Mouse (Mus musculus): ENCODE measurements at regions not wholly inside any gene's neighbourhood (a gene's known extent, or its start where the extent isn't known, plus 50 kb on each side); places are given as distances from the start of the nearest gene placed in this dataset.
A peak's percentile ranks its signal among the peaks of the same experiment; 100 is the strongest.

GRCm38 (mm10) chr8:113250264-113250663 lies 385.1 kb upstream of the Mon1b start:
- no peak for DNase-seq

- no peak for DNase-seq
These were observed 381.3 kb upstream of the Mon1b start for GRCm38 (mm10) chr8:113254076-113254475.

DNA sequence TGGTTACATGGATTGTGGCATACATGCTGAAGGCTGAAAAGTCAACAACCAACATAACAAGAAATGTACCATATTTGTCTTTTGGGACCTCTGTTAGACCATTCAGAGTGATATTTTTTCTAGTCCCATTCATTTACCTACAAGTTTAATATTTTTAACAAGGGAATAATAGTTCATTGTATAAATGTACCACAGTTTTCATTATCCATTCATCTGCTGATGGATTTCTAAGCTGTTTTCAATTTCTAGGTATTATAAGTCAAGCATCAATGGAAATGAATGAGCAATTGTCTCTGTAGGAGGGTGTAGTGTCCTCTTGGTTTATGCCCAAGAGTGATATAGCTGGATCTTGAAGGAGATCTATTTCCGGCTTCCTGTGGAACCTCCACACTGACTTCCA lies 375.9 kb upstream of the Mon1b start:
- no peak for DNase-seq

DNA sequence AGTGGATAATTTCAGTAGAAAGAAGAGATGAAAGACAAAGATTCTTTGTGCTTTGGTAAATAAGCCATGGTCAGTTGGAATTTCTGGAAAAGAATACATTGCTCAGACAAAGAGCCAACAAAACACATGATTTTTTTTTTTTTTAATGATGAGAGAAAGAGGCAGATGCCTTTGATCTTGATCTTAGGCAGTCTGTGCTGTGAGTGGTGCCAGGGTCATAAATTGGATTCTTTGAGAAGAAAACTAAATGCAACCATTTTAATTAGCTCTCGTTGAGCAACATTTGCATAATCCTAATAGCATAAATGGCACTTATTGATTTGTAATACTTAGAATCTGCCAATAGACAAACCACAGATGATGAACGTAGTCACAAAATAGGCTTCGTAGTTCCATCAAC lies 372.1 kb upstream of the Mon1b start:
- no peak for DNase-seq

DNA sequence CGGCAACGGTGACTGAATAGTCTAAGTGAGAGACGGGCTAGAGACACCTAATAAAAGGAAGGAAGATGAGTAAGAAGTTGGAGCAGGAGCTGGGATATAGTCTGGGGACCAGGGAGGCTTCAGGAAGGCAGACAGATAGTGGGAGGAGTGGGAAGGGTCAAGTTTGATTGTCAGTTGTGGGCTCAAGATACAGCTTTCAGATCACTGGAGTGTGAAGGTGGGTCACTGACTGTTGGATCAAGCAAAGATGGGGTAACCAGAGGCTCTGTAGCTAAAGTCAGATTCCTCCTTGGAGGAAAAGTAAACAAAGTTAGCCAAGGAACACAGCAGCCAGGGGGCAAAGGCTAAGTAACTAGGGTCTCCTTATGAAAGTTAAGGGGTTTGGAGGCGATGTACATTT lies 364.1 kb upstream of the Mon1b start:
- DNase-seq, result no peak

DNA sequence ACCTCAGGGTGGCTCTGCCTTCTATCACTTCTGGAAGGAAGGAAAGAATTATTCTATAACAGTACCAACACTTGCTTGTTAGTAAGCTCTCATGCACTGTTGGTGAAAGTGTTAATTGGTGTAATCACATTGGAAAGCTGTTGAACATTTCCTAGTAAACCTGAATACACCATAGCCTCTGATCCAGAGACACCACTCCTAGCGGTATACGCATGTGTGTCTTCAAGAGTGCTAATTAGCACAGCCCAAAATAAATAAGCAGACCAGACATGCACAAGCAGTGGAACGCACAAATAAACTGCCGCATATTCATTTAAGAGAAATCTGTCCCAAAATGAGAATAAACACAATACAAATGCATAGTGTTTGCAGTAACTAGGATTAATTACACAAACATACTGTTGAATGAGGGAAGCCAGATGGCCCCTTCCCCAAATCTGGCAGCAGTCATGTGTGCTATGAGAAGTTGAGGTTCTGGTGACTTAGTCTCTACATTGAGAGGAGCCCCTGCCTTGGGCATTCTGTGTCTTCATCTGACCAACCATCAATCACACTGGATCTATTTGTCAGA lies 335.0 kb upstream of the Mon1b start:
- no peak for DNase-seq

- DNase-seq, result no peak
These were observed 332.0 kb upstream of the Mon1b start for GRCm38 (mm10) chr8:113303426-113303825.

GRCm38 (mm10) chr8:113317169-113317568 lies 318.2 kb upstream of the Mon1b start:
- DNase-seq, result peak; percentile 53

GRCm38 (mm10) chr8:113331576-113331975 lies 303.8 kb upstream of the Mon1b start:
- no peak for DNase-seq

GRCm38 (mm10) chr8:113341306-113341705 lies 294.1 kb upstream of the Mon1b start:
- no peak for DNase-seq

DNA sequence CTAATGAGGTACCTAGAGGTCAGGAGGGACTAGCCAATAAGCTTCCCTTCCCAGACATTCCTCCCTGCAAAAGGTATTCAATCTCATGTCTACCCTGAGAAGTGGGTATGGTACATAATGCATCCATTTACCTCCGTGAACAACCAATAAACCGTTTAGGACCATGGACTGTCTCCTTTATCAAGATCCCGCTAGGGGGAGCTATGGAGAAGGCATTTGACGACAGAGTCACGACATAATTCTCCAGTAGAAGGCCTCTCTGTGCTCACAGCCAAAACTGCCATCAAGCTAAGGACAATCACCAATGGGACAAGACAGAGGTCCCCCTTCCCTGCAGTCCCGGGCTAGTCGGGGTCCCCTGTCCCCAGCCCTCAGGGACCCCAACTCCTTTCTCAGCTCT lies 273.5 kb upstream of the Mon1b start:
- DNase-seq, result no peak

- no peak for DNase-seq
These were observed 271.2 kb upstream of the Mon1b start for GRCm38 (mm10) chr8:113364181-113364580.

GRCm38 (mm10) chr8:113383517-113383916 lies 251.9 kb upstream of the Mon1b start:
- DNase-seq, result no peak

- DNase-seq, result no peak
These were observed 251.4 kb upstream of the Mon1b start for GRCm38 (mm10) chr8:113383974-113384373.

- DNase-seq, result no peak
These were observed 245.9 kb upstream of the Mon1b start for GRCm38 (mm10) chr8:113389504-113389903.

DNA sequence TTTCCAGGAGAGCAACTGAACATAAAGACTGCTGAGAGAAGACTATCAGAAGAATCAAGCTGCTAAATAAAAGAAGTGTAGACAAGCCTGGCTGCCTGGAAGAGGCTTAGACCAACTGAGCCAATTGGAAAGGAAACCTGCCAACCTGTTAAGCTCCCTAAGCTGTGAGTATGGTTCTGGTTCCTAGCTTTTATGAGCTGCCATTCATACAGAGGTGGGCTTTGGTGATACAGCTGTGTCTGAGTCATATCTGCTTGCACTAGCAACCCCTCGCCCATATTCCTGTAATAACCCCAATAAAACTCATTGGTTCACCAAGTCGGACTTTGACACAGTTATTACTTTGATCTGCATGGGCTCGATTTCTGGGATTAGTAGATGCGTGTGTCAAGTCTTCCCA lies 245.3 kb upstream of the Mon1b start:
- no peak for DNase-seq

- DNase-seq, result no peak
These were observed 241.1 kb upstream of the Mon1b start for GRCm38 (mm10) chr8:113394319-113394718.

DNA sequence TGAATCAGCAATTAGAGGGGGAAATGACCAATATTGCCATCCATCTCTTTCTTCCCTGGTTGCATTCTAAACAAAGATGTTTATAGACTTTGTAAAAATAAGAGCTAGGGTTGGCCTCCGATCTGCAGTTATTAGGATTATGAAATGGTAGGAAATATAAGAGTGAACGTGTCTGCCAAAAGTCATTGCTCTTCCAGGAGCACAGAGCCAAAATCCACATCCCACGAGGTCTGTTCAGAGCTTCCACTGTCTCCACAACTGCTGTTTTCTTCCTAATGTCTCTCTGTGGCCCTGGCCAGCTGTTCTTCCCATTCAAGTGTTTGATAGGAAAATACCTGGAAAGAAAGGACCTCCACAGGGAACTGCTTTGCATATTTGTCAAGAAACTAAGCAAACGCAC lies 230.2 kb upstream of the Mon1b start:
- DNase-seq, result peak; percentile 29

DNA sequence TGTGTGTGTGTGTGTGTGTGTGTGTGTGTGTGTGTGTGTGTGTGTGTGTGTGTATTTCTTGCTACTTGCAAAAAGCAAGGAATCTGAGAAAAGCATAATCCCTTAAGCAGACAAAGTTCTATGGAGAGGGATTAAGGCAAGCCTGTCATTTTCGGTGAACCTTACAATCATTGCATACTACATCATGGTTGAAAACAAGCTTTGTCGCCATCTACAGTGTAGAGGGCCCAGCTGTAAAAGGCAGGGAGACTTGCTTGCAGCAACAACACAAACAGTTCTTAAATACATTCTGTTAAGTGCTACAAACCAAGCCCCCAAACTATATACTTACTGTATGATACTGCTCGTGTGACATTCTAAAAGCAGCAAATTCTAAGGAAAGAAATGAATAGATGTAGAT lies 216.0 kb upstream of the Mon1b start:
- no peak for DNase-seq

GRCm38 (mm10) chr8:113422651-113423050 lies 212.7 kb upstream of the Mon1b start:
- no peak for DNase-seq

DNA sequence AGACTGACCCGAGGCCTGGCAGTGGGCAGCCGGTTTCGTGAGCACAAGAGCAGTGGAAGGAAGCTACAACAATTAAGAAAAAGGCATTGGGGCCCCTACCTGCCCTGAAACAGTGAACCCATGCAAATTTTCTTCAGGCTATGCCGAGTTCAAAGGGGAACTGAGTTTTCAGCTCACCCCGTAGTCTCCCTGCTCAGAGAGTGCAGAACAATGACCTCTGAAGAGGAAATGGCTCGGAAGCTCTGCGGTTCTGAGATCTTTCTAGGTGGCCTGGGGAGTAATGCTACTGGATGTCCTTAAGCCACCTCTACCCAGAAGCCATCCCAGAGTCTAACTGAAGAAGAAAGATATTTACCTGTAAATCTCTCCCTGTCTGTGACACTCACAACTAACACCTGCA lies 196.3 kb upstream of the Mon1b start:
- DNase-seq, result no peak

GRCm38 (mm10) chr8:113454022-113454421 lies 181.4 kb upstream of the Mon1b start:
- DNase-seq, result no peak

DNA sequence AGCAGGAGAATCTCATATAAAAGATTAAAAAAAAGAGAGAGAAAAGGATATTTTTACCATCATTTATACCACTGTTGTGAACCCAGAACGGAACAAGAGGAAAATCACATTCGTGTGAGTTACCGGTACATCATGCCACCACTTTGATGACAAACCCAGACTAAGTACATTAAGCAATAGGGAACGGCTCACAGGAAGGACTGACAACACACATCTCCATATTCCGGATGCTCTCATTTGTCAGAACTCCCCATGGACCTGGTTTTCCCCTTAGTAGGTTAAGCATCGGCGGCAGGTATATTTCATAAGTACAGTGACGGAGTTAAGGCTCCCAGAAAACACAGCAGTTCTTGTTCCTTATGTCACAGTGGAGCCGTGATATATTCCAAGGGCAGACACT lies 170.8 kb upstream of the Mon1b start:
- no peak for DNase-seq

- no peak for DNase-seq
These were observed 170.2 kb upstream of the Mon1b start for GRCm38 (mm10) chr8:113465156-113465555.

DNA sequence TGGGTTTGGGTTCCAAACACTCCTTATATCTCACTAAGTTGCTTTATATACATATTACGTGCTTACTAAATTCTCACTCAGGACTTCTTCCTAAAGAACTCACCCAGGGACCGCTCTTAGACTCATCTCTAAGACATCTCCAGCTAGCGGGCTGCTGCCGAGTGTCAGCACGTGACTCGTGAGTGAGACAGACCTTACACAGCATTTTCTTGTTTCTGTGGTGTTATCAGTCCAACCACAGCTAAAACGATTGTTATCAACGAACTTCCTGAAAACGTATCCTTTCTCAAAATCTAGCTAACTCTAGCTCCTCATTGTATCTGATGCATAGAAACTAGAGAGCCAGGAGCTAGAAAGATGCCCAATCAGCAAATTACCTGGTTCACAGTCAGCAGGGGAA lies 168.7 kb upstream of the Mon1b start:
- DNase-seq, result no peak
